Mouse (Mus musculus) stomach, embryonic 16.5 days (tissue): ENCODE measurements at regions not wholly inside any gene's neighbourhood (a gene's known extent, or its start where the extent isn't known, plus 50 kb on each side); places are given as distances from the start of the nearest gene placed in this dataset.

Source experiments
- ATAC-seq: fragments of 200-750 bp; cut with Nextera tagmentation; 2 replicates; pipeline ENCODE4 v1.8.0; 2017; ENCODE audit warnings: moderate number of reproducible peaks, moderate TSS enrichment; ENCODE audit not compliant: insufficient read depth, low FRiP score
- H3K27ac ChIP-seq: fragments of 300-500 bp; sonication (generic); 2 replicates; pipeline ENCODE4 v1.5.1; 2014; ENCODE audit warnings: low read length
- H3K27me3 ChIP-seq: fragments of 300-500 bp; sonication (generic); 2 replicates; pipeline ENCODE4 v1.6.1; 2014; ENCODE audit warnings: low read length, control low read depth, mixed read lengths; ENCODE audit not compliant: control insufficient read depth, insufficient read depth
- H3K36me3 ChIP-seq: fragments of 300-500 bp; sonication (generic); 2 replicates; pipeline ENCODE4 v1.6.1; 2014; ENCODE audit warnings: low read length; ENCODE audit not compliant: control insufficient read depth, insufficient read depth
- H3K4me1 ChIP-seq: fragments of 300-500 bp; sonication (generic); 2 replicates; pipeline ENCODE4 v1.6.1; 2014; ENCODE audit warnings: low read length, control low read depth, mixed read lengths; ENCODE audit not compliant: control insufficient read depth, insufficient read depth
- H3K4me2 ChIP-seq: fragments of 300-500 bp; sonication (generic); 2 replicates; pipeline ENCODE4 v1.6.1; 2014; ENCODE audit warnings: low read depth, low read length, mixed read lengths
- H3K4me3 ChIP-seq: fragments of 300-500 bp; sonication (generic); replicated peaks from 2 replicates; pipeline ENCODE4 v1.5.1; 2014; ENCODE audit warnings: mild to moderate bottlenecking, low read length
- H3K9ac ChIP-seq: fragments of 300-500 bp; sonication (generic); 2 replicates; pipeline ENCODE4 v1.6.1; 2014; ENCODE audit warnings: low read length
- H3K9me3 ChIP-seq: fragments of 300-500 bp; sonication (generic); replicated peaks from 2 replicates; pipeline ENCODE4 v1.6.1; 2016; ENCODE audit warnings: low read length, control low read depth; ENCODE audit not compliant: control insufficient read depth
- WGBS: fragments of 180-500 bp; shearing (Covaris S2); extraction: QIAGEN DNeasy Blood & Tissue Kit; methylation state at CpG from one replicate; pipeline ENCODE4 v1.1.7; 2014; 5-methylcytosine and 5-hydroxymethylcytosine counted together

DNA sequence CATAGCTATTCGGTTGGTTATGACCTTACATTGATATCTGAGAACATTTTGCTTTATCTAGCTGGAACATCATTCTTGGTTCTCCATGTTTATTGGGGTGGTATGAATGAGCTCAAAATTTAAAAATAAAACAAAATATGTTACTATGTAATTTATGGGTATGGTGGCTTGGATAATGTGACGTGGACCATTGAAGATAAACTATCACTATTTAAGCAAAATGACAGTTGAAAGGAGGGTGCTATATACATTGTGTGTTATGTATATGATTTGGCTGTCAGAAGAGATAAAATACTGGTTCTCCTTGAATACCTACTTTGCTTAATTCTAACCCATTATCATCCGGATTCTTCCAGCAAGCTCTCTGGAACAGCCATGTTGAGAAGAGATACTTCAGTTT is 424.2 kb upstream of the Zeb2 start:
- Histone ChIP-seq H3K9me3 (no peaks in the 10 kb centered on the region), H3K4me1 (no peaks in the 10 kb centered on the region), H3K4me2 (no peak overlapping the region), H3K9ac (no peak overlapping the region), H3K27ac (no peak overlapping the region), H3K4me3 (no peak overlapping the region), H3K36me3 (no peaks in the 10 kb centered on the region), H3K27me3 (no peaks in the 10 kb centered on the region)
- ATAC-seq, result no peak
- WGBS, result 87% methylated on average over 3 of the region's 3 CpGs

DNA sequence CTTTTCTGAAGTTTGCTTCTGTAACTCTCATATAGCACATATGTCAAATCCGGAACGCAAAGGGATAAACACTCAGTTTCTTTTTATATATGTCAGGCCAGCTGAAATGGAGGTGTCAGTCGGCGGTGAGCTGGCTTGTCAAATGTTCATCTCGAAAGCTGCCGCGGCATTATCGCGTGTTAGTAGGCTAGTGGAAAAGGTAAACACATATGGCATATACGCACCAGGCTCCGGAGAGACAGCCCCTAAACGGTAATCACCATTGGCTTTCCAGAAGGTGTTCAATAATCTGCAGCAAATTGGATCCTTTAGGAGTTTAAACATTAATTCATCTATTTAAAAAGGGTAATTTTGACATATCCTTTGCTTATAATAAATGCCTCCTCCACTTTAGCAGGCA is 421.8 kb upstream of the Zeb2 start:
- whole genome bisulfite sequencing, result 76% methylated on average over 12 of the region's 12 CpGs
- no peak overlapping the region for H3K4me2 ChIP-seq
- no peaks in the 10 kb centered on the region for H3K36me3 ChIP-seq
- H3K9ac ChIP-seq, result no peak overlapping the region
- H3K27me3 ChIP-seq, result no peaks in the 10 kb centered on the region
- H3K9me3 ChIP-seq, result no peaks in the 10 kb centered on the region
- ATAC-seq, result no peak
- no peak overlapping the region for H3K27ac ChIP-seq
- H3K4me3 ChIP-seq, result no peak overlapping the region
- H3K4me1 ChIP-seq, result no peaks in the 10 kb centered on the region

DNA sequence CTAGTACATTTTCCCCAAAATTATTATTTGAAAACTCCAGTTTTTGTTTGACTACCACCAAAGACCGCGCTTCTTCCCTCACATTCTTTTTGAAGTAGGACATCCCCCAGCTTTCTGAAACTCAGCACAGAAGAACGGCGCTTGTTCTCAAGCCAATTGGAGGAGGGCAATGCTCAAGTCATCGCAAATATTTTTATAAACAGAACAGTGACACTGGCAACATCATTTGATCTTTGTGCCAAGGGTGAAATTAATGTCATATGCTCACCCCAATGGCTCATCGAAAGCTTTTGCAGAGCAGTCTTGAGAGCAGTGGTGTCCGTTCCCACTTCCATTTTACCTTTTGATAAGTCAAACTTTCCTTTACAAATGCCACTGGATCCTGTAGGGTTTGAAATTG is 420.5 kb upstream of the Zeb2 start:
- no peak overlapping the region for H3K4me3 ChIP-seq
- no peak overlapping the region for H3K4me2 ChIP-seq
- no peak for ATAC-seq
- no peaks in the 10 kb centered on the region for H3K9me3 ChIP-seq
- H3K4me1 ChIP-seq, result no peaks in the 10 kb centered on the region
- 85% methylated on average over 7 of the region's 7 CpGs for WGBS
- H3K36me3 ChIP-seq, result no peaks in the 10 kb centered on the region
- no peak overlapping the region for H3K9ac ChIP-seq
- H3K27ac ChIP-seq, result no peak overlapping the region
- no peaks in the 10 kb centered on the region for H3K27me3 ChIP-seq

DNA sequence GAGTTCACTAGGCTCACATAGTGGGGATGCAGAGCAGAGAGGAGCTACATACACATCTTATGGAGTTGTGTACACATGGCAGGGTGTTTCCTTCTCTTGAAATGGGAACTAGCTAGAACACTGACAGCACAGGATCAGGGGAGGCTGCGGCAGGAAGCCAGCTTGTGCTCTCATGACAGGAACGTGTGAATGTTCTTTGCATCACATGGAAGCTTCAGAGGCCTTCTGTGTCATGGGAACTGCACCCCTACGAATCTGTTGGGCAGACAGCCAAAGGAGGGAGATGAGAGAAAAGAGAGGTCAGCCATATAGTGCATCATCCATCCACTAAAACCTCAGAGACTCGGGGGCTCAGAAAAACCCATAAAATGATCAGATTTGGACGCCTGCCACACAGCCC is 417.6 kb upstream of the Zeb2 start:
- H3K36me3 ChIP-seq, result no peaks in the 10 kb centered on the region
- no peak overlapping the region for H3K4me3 ChIP-seq
- H3K27me3 ChIP-seq, result no peaks in the 10 kb centered on the region
- no peak overlapping the region for H3K9ac ChIP-seq
- no peak for ATAC-seq
- WGBS, result 56% methylated on average over 5 of the region's 5 CpGs
- H3K27ac ChIP-seq, result no peak overlapping the region
- no peaks in the 10 kb centered on the region for H3K9me3 ChIP-seq
- no peak overlapping the region for H3K4me2 ChIP-seq
- no peaks in the 10 kb centered on the region for H3K4me1 ChIP-seq

DNA sequence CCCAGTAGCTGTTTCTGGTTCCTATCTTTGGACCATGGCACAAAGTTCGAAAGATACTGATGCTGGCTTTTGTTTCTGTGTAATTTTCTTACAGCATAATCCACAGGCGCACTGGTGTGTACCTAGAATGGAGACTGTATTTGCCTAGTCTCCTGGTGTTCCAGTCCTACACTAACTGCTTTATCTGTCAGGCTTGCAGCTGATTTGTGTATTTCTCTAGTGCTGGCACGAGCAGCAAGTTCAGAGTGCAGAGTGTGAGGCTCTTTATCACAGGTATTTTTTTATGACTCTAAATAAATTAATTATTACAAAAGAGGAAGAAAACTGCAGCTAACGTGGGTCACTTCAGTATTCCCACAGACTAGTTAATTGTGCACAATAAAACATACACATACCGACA is 405.1 kb upstream of the Zeb2 start:
- Histone ChIP-seq H3K4me2 (no peak overlapping the region), H3K4me1 (no peaks in the 10 kb centered on the region), H3K4me3 (no peak overlapping the region), H3K27ac (no peak overlapping the region), H3K9ac (no peak overlapping the region), H3K36me3 (no peaks in the 10 kb centered on the region), H3K27me3 (no peaks in the 10 kb centered on the region), H3K9me3 (no peaks in the 10 kb centered on the region)
- 68% methylated on average over 5 of the region's 5 CpGs for WGBS
- ATAC-seq, result no peak

DNA sequence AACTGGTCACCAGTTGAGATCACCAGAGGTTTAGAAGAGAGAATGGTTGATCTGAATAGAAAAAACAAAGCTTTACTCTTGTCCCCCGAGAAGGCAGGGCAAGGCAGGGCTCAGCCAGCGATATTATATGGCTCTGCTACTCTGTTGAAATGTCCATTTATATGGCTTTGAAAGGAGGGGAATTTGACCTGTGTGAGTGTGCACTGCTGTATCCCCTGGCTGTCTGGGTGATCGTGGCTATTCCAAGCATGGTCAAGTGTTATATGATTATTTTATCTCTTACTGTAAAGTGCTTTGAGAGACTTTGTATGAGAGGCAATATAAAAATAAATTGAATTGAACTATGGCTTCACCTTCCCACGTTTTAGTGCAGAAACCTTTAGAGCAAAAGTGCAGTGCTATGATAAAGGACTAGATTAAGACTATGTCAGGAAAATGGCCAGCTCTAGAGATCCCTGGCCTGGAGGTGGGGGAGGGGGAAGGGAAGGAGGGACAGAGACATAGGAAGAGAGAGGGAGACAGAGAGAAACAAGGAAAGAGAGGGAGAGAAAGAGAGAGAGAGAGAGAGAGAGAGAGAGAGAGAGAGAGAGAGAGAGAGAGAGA is 402.5 kb upstream of the Zeb2 start:
- Histone ChIP-seq H3K9me3 (no peaks in the 10 kb centered on the region), H3K27me3 (no peaks in the 10 kb centered on the region), H3K4me1 (no peaks in the 10 kb centered on the region), H3K27ac (no peak overlapping the region), H3K4me3 (no peak overlapping the region), H3K36me3 (no peaks in the 10 kb centered on the region), H3K9ac (no peak overlapping the region), H3K4me2 (no peak overlapping the region)
- 37% methylated on average over 4 of the region's 4 CpGs for WGBS
- no peak; the same call in 1 of the 2 replicates for ATAC-seq

DNA sequence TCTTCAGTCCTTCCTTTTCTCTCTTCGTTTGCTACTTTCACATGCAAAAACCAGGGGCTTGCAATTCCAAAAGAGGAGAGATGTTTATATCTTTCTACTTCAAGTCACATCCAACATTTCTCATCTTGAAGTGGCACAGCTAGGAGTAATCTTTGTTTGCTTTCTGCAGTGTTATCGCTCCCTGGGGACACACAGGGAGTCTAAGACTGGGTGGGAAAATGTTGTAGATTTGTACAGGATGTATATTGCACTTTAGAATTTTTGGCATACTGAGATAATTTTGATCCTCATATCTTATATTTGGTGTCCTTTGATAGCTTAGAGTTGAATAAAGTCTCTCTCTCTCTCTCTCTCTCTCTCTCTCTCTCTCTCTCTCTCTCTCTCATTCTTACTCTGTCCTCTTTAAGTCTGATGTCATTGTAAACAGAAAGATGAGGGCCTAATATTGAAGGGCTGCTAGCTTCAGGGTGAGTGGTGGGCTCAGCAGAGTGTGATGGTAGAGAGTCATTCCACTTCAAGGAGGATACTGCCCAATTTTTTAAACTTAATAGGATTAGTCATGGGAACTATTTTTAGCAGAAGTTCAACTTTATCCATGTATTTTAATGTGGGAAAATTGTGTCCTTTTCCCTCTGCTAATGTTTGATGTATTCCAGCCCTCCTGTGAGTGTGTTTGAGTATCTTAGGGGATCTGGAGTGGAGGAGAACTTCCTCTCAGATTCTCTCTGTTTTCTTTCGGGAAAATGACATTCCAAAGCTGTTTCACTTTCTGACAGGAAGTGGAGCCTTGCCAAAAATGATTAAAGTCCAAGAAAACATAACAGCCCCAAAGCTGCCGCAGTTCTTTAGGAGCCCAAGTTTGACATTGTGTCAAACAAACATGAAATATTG is 397.3 kb upstream of the Zeb2 start:
- ATAC-seq, result peak; percentile 56; the same call in 1 of the 2 replicates
- Histone ChIP-seq H3K4me3 (no peak overlapping the region), H3K9me3 (no peaks in the 10 kb centered on the region), H3K27me3 (no peaks in the 10 kb centered on the region), H3K4me1 (no peaks in the 10 kb centered on the region), H3K4me2 (no peak overlapping the region), H3K27ac (peak overlapping the region; percentile 57; the same call in 1 of the 2 replicates), H3K9ac (no peak overlapping the region), H3K36me3 (no peaks in the 10 kb centered on the region)
- 20% methylated on average over 4 of the region's 4 CpGs for WGBS

DNA sequence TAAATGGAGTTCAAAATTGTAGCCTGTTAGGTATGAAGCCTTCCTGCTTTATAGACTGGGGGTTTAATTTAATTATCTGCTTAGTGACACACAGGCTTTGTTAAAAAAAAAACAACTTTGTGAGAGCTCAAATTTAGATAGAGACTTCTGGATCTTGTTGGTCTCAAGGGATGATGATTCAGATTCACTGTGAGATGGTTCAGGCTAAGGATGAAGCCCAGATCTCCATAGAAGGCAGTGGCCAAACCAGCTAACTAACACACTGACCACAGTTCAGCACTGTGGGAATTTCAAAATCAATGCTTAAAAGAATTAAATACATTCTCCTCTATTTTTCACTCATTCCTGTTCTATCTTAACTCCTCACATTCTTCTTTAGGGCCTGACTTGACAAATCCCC is 395.7 kb upstream of the Zeb2 start:
- no peaks in the 10 kb centered on the region for H3K36me3 ChIP-seq
- no peaks in the 10 kb centered on the region for H3K9me3 ChIP-seq
- no peak overlapping the region for H3K4me3 ChIP-seq
- no peaks in the 10 kb centered on the region for H3K27me3 ChIP-seq
- no peak overlapping the region for H3K4me2 ChIP-seq
- ATAC-seq, result no peak
- no peak overlapping the region for H3K9ac ChIP-seq
- no peaks in the 10 kb centered on the region for H3K4me1 ChIP-seq
- no peak overlapping the region for H3K27ac ChIP-seq

DNA sequence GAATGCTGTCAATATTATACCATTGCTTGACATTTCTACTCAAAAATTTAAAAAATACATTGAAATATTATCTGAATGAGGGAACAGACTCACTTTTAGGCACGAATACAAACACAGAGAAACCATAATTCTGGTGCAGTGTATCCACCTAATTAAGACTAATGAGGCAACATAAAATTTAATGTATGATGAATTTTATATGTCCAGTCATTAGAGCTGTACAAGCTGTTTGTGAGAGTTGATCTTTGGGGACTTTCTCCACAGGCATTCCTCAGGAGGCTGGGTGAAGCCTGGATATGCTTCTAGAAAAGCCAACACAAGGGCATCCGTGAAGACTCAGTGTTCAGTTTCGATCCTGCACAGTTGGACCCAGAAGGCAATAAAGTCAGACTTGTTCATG is 394.6 kb upstream of the Zeb2 start:
- ATAC-seq, result no peak
- H3K27ac ChIP-seq, result no peak overlapping the region
- H3K36me3 ChIP-seq, result no peaks in the 10 kb centered on the region
- 89% methylated on average over 3 of the region's 3 CpGs for WGBS
- H3K4me2 ChIP-seq, result no peak overlapping the region
- no peak overlapping the region for H3K4me3 ChIP-seq
- no peak overlapping the region for H3K9ac ChIP-seq
- no peaks in the 10 kb centered on the region for H3K4me1 ChIP-seq
- H3K27me3 ChIP-seq, result no peaks in the 10 kb centered on the region
- no peaks in the 10 kb centered on the region for H3K9me3 ChIP-seq
